Mouse (Mus musculus): ENCODE measurements around the gene Alcam. TPM values are rescaled to one million over a fixed set of nuclear protein-coding genes. Genes with fewer than 3 reads are reported as not detected.

The Alcam gene
- polyA plus RNA-seq, 1 experiment from 2014 or later = 16.8 TPM

DNA sequence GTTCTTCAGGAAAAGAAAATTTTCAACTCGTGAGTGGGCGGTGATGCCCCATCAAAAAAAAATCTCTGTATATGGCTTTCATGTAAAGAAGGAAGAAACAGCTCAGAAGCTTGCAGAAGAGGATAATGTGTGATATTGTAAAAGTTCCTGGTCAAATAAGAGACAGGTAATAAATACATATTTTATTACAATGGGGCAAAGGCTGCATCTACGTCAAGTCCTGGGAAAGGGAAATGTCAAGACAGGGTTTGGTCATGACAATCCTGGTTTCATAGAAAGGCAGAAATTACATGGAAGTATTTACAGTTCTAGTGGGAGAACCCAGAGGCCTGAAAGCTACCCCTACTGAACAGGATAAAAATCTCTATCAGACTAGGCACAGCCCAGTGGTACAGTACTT lies 7.9 kb downstream of the Alcam start:
- no peaks in the 10 kb centered on the region for H3K36me3 ChIP-seq (ENCODE audit: control insufficient read depth, insufficient read depth, low read length)
- no peak overlapping the region for H3K4me2 ChIP-seq (ENCODE audit: low read depth, low read length)
- WGBS = 67% methylated on average over 3 of the region's 3 CpGs
- no peak overlapping the region for H3K27ac ChIP-seq (ENCODE audit: low read length)
- H3K9me3 ChIP-seq (ENCODE audit: control insufficient read depth, low read length) = no peaks in the 10 kb centered on the region
- H3K9ac ChIP-seq (ENCODE audit: low read depth, low read length) = no peak overlapping the region
- H3K4me3 ChIP-seq (ENCODE audit: low read length) = no peak overlapping the region
- H3K27me3 ChIP-seq (replicated peaks; ENCODE audit: control insufficient read depth, insufficient read depth, low read length) = no peaks in the 10 kb centered on the region
- H3K4me1 ChIP-seq (ENCODE audit: control insufficient read depth, insufficient read depth, low read length) = peaks cover 10% of the 10 kb centered on the region
- peak; percentile 71 for ATAC-seq

DNA sequence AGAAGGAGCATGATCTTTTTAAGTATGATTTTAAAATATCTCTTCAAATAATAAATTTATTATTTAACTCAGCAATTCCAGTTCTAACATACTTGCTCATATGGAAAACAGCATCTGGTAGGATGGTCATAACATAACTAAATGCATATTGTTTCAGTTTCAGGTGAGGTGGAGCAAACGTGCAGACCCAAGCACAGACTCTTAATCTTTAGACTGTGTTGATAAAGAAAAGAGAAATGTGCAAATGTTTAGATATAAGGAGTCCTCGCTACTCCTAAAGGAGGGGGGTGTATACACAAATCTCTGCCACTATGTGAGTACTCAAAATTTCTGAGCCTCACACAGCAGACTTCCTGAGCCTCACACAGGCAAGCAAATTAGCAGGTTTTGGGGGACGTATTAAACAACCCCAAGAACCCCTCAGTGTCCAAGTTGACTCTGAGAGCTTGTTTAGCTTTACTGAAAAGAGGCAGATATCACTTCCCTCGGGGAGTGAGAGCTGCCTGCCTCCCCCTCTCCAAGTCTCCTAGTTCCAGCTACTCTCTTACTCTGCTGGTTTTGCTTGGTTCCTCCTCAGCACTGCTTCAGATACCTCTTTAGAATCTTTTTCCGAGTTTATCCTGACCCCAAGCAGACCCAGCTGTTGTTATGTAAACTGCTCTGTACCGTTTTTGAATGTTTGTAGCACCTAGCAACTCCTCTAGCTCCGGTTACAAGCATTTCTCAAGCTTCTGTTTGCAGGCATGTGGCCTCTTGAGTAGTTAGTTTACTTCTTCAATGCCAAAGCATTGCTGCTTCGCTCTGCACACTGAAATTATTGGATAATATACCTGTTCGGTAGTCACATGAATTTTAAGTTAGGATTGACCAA lies 10.0 kb downstream of the Alcam start:
- no peaks in the 10 kb centered on the region for H3K27me3 ChIP-seq (replicated peaks; ENCODE audit: control insufficient read depth, insufficient read depth, low read length)
- no peaks in the 10 kb centered on the region for H3K9me3 ChIP-seq (ENCODE audit: control insufficient read depth, low read length)
- no peak overlapping the region for H3K4me3 ChIP-seq (ENCODE audit: low read length)
- peak; percentile 21; the same call in 1 of the 2 replicates for ATAC-seq
- H3K27ac ChIP-seq (ENCODE audit: low read length) = no peak overlapping the region
- H3K9ac ChIP-seq (ENCODE audit: low read depth, low read length) = no peak overlapping the region
- H3K36me3 ChIP-seq (ENCODE audit: control insufficient read depth, insufficient read depth, low read length) = no peaks in the 10 kb centered on the region
- no peak overlapping the region for H3K4me2 ChIP-seq (ENCODE audit: low read depth, low read length)
- 36% methylated on average over 9 of the region's 9 CpGs for WGBS
- H3K4me1 ChIP-seq (ENCODE audit: control insufficient read depth, insufficient read depth, low read length) = peaks cover 9% of the 10 kb centered on the region

DNA sequence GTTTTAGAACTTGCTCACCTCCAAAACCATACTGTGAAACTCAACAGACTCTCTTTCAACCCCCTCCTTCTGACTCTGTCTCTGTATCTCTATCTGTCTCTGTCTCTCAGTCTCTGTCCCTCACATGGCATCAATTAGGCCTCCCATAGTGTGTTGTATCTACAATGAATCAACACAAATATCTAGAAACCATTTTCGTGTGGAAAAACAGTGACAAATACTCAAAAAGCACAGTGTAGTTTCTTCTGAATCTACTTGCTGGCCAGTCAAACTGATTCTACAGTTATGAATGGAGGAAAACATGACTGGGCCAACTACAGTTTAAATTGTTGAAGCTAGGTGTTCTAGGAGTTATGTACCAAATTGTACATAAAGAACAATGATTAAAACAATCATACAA lies 10.8 kb downstream of the Alcam start:
- Histone ChIP-seq H3K27me3 (replicated peaks; ENCODE audit: control insufficient read depth, insufficient read depth, low read length) (no peaks in the 10 kb centered on the region), H3K4me3 (ENCODE audit: low read length) (no peak overlapping the region), H3K9me3 (ENCODE audit: control insufficient read depth, low read length) (no peaks in the 10 kb centered on the region), H3K27ac (ENCODE audit: low read length) (no peak overlapping the region), H3K9ac (ENCODE audit: low read depth, low read length) (no peak overlapping the region), H3K4me2 (ENCODE audit: low read depth, low read length) (no peak overlapping the region), H3K4me1 (ENCODE audit: control insufficient read depth, insufficient read depth, low read length) (peaks cover 9% of the 10 kb centered on the region), H3K36me3 (ENCODE audit: control insufficient read depth, insufficient read depth, low read length) (no peaks in the 10 kb centered on the region)
- WGBS = 69% methylated on average over 1 of the region's 1 CpGs
- ATAC-seq = no peak

DNA sequence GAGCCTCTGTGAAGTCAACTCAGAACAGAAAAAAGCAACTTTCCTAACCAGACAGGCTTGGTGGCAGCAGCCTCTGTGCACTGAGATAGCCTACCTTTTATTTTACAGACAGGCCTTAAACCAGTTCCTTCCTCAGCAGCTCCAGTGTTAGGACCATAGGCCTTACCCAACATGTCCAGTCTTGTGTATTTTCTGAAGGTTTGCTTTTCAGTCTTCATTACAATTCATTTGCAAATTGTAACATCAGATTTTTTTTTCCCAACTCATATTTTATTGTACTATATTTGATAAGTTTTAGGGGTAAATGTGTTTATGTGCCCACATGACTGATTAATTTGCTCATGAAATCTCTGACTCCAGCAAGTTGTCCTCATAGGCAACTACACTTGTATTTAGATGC lies 14.3 kb downstream of the Alcam start:
- Histone ChIP-seq H3K9ac (ENCODE audit: low read depth, low read length) (no peak overlapping the region), H3K4me2 (ENCODE audit: low read depth, low read length) (no peak overlapping the region), H3K27ac (ENCODE audit: low read length) (no peak overlapping the region), H3K9me3 (ENCODE audit: control insufficient read depth, low read length) (no peaks in the 10 kb centered on the region), H3K36me3 (ENCODE audit: control insufficient read depth, insufficient read depth, low read length) (no peaks in the 10 kb centered on the region), H3K4me3 (ENCODE audit: low read length) (no peak overlapping the region), H3K4me1 (ENCODE audit: control insufficient read depth, insufficient read depth, low read length) (peaks cover 9% of the 10 kb centered on the region), H3K27me3 (replicated peaks; ENCODE audit: control insufficient read depth, insufficient read depth, low read length) (no peaks in the 10 kb centered on the region)
- ATAC-seq = peak; percentile 36; the same call in 1 of the 2 replicates

DNA sequence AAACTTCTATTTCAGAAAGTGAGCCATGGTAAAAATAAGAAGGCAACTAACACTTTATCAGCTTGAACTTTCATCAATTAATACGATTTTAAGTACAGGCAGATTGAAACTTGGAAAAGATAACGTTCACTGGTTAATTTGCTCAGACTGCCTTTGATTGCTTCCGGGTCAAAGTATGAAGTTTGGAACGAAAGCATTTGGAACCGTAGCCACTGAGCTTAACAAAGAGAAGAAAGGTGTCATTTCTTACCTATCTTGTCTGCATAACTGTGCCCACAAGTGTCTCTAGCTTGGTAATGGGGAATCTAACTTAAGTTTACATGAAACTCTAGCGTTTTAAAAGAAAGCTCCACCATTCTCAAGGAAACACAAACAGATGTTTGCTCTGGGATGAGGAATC lies 14.9 kb downstream of the Alcam start:
- ATAC-seq = peak; percentile 75
- Histone ChIP-seq H3K9ac (ENCODE audit: low read depth, low read length) (no peak overlapping the region), H3K4me1 (ENCODE audit: control insufficient read depth, insufficient read depth, low read length) (peaks cover 6% of the 10 kb centered on the region), H3K27me3 (replicated peaks; ENCODE audit: control insufficient read depth, insufficient read depth, low read length) (no peaks in the 10 kb centered on the region), H3K9me3 (ENCODE audit: control insufficient read depth, low read length) (no peaks in the 10 kb centered on the region), H3K27ac (ENCODE audit: low read length) (peak overlapping the region; percentile 68; the same call in 1 of the 2 replicates), H3K4me3 (ENCODE audit: low read length) (no peak overlapping the region), H3K36me3 (ENCODE audit: control insufficient read depth, insufficient read depth, low read length) (no peaks in the 10 kb centered on the region), H3K4me2 (ENCODE audit: low read depth, low read length) (no peak overlapping the region)
- WGBS = 61% methylated on average over 6 of the region's 6 CpGs

DNA sequence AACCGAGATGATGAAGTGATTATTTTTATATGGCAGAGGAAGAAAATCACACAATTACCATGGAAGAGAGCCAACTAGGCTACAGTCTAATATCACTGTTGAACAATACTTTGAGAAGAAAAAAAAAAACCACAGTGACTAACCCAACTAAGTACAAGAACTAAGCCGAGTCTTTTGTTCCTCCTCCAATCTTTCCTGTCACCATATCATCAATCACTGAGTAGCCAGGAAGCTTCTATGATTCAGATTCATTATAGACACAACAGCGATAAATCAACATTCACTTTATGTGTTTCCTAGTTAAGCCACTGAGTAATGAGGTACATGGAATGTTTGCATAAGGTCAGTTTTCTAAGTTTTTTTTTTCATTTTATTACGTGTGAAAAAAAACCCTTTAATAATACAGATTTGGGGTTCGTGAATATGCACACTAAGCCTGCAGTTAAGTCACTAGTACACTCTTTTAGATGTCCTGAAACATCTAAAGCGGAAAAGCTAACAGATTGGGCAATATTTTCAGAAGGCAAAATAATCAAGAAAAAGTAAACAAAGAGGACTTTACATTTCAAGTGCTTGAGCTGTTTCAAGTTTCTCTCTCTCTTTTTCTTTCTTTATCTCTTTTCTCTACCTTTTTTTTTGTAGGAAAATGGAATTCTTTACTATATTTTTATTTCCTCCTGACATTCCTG lies 15.5 kb downstream of the Alcam start:
- peaks cover 2% of the 10 kb centered on the region; the same call in 1 of the 2 replicates for H3K4me1 ChIP-seq (ENCODE audit: control insufficient read depth, insufficient read depth, low read length)
- H3K36me3 ChIP-seq (ENCODE audit: control insufficient read depth, insufficient read depth, low read length) = no peaks in the 10 kb centered on the region
- 42% methylated on average over 6 of the region's 6 CpGs for WGBS
- no peaks in the 10 kb centered on the region for H3K9me3 ChIP-seq (ENCODE audit: control insufficient read depth, low read length)
- no peak overlapping the region for H3K4me2 ChIP-seq (ENCODE audit: low read depth, low read length)
- no peak overlapping the region for H3K27ac ChIP-seq (ENCODE audit: low read length)
- no peak overlapping the region for H3K9ac ChIP-seq (ENCODE audit: low read depth, low read length)
- no peak for ATAC-seq
- no peak overlapping the region for H3K4me3 ChIP-seq (ENCODE audit: low read length)
- H3K27me3 ChIP-seq (replicated peaks; ENCODE audit: control insufficient read depth, insufficient read depth, low read length) = no peaks in the 10 kb centered on the region

DNA sequence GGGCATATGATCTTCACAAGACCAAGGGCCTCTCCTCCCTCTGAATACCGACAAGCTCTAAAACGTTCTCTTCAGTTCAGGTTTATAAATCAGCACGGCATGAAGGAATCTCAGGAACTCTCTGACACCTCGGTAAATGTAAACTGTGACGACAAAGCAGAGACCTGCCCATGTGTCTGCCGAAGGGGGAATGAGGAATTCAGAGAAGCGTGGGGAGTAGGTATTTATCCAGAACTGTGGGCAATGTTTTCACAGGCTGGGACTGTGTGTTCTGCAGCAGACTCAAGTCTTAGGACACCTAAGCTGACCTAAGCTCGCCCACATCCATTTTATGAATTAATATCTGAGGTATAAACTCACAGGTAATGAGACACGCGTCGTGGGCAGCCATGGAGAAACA lies 20.7 kb downstream of the Alcam start:
- no peaks in the 10 kb centered on the region for H3K9me3 ChIP-seq (ENCODE audit: control insufficient read depth, low read length)
- H3K4me1 ChIP-seq (ENCODE audit: control insufficient read depth, insufficient read depth, low read length) = no peaks in the 10 kb centered on the region; the same call in 1 of the 2 replicates
- 49% methylated on average over 11 of the region's 11 CpGs for WGBS
- no peak overlapping the region for H3K4me3 ChIP-seq (ENCODE audit: low read length)
- no peak for ATAC-seq
- H3K9ac ChIP-seq (ENCODE audit: low read depth, low read length) = no peak overlapping the region
- H3K27ac ChIP-seq (ENCODE audit: low read length) = no peak overlapping the region
- H3K4me2 ChIP-seq (ENCODE audit: low read depth, low read length) = no peak overlapping the region
- H3K36me3 ChIP-seq (ENCODE audit: control insufficient read depth, insufficient read depth, low read length) = no peaks in the 10 kb centered on the region
- H3K27me3 ChIP-seq (replicated peaks; ENCODE audit: control insufficient read depth, insufficient read depth, low read length) = no peaks in the 10 kb centered on the region

DNA sequence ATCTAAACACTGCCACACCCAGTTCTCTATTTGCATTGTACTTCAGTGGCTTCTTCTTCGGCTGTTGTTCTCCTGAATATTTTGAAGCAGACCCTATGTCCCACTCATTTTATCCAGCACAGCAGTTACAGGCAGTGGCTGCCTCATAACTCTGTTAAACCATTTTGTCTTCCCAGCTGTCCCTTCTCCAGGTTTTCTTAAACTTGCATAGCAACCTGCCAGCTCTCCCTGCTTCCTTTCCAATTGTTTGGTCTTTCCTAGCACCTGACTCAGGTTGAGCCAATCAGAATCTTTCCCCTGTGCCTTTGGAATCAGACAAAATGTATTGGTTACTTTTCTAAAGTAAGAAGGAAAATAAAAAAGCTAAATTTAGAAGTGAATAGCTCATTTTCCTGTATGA lies 21.8 kb downstream of the Alcam start:
- no peak for ATAC-seq
- H3K9me3 ChIP-seq (ENCODE audit: control insufficient read depth, low read length) = no peaks in the 10 kb centered on the region
- H3K4me1 ChIP-seq (ENCODE audit: control insufficient read depth, insufficient read depth, low read length) = no peaks in the 10 kb centered on the region
- no peak overlapping the region for H3K27ac ChIP-seq (ENCODE audit: low read length)
- 57% methylated on average over 1 of the region's 1 CpGs for WGBS
- H3K9ac ChIP-seq (ENCODE audit: low read depth, low read length) = no peak overlapping the region
- H3K27me3 ChIP-seq (replicated peaks; ENCODE audit: control insufficient read depth, insufficient read depth, low read length) = no peaks in the 10 kb centered on the region
- H3K4me2 ChIP-seq (ENCODE audit: low read depth, low read length) = no peak overlapping the region
- H3K4me3 ChIP-seq (ENCODE audit: low read length) = no peak overlapping the region
- H3K36me3 ChIP-seq (ENCODE audit: control insufficient read depth, insufficient read depth, low read length) = no peaks in the 10 kb centered on the region

DNA sequence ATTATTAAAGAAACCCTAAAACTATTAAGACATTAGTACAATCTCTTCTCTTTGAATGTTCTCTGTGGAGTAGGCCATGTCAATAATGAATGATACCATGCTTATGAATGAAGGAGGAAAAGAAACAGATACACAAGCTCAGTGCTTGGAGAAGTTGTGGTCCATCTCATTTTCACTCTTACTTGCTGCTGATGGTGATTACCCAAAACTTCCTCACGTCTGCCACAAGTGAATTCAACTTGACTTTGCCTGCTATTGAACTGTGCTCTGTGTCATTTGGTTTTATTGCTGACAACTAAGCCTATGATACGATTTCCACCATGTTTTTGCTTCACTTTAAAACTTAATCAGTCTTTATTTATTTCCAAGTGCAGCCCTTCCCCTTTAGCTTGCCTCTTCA lies 22.3 kb downstream of the Alcam start:
- no peaks in the 10 kb centered on the region for H3K27me3 ChIP-seq (replicated peaks; ENCODE audit: control insufficient read depth, insufficient read depth, low read length)
- H3K4me1 ChIP-seq (ENCODE audit: control insufficient read depth, insufficient read depth, low read length) = no peaks in the 10 kb centered on the region
- no peak overlapping the region for H3K4me3 ChIP-seq (ENCODE audit: low read length)
- no peaks in the 10 kb centered on the region for H3K9me3 ChIP-seq (ENCODE audit: control insufficient read depth, low read length)
- H3K4me2 ChIP-seq (ENCODE audit: low read depth, low read length) = no peak overlapping the region
- no peak overlapping the region for H3K27ac ChIP-seq (ENCODE audit: low read length)
- no peak for ATAC-seq
- H3K9ac ChIP-seq (ENCODE audit: low read depth, low read length) = no peak overlapping the region
- 62% methylated on average over 2 of the region's 2 CpGs for WGBS
- no peaks in the 10 kb centered on the region for H3K36me3 ChIP-seq (ENCODE audit: control insufficient read depth, insufficient read depth, low read length)

All from intestine, embryonic 16.5 days (tissue).